Mouse (Mus musculus) thymus, postnatal 36 days (tissue): Measurements from ENCODE around the gene Nle1.

Source experiments
- DNase-seq, 2 experiments: peaks; one replicate each; pipeline ENCODE4 v3.0.0; 2022; ENCODE audit warnings: mixed read lengths in 2 of 2

The Nle1 gene

GRCm38 (mm10) chr11:82866850-82867564 is 41.2 kb downstream of the Nle1 start:
- no peak for DNase-seq

- DNase-seq: no peak
These were observed 42.3 kb downstream of the Nle1 start for GRCm38 (mm10) chr11:82865957-82866356.

GRCm38 (mm10) chr11:82863488-82863931 is 44.7 kb downstream of the Nle1 start:
- DNase-seq: no peak

- no peak for DNase-seq
These were observed 45.2 kb downstream of the Nle1 start for GRCm38 (mm10) chr11:82863059-82863458.

DNA sequence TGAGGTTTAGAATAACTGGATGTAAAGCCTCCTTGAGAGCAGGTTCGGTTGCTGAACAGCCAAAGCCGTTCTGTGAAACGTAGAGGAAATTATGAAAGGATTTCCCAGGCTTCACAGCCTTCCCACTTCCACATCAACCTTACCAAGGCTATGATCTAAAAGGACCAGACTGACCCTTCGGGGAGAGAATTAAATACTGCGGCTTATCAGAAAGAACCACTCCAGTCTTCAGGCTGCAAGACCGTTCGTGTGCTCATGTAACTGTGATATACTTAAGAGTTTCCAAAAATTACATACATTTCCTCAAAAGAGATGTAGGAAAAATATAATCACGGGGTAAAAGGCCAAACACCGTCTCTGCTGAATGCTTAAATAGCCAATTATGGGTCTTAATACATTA is 45.6 kb downstream of the Nle1 start:
- no peak for DNase-seq

- no peak for DNase-seq
These were observed 46.7 kb downstream of the Nle1 start for GRCm38 (mm10) chr11:82861558-82861957.

GRCm38 (mm10) chr11:82860759-82861158 is 47.5 kb downstream of the Nle1 start:
- no peak for DNase-seq

- DNase-seq: no peak
These were observed 50.8 kb downstream of the Nle1 start for GRCm38 (mm10) chr11:82857307-82857848.

- DNase-seq: no peak
These were observed 52.2 kb downstream of the Nle1 start for GRCm38 (mm10) chr11:82856032-82856431.

- no peak for DNase-seq
These were observed 52.8 kb downstream of the Nle1 start for GRCm38 (mm10) chr11:82855327-82855973.

- no peak for DNase-seq
These were observed 54.1 kb downstream of the Nle1 start for GRCm38 (mm10) chr11:82854111-82854510.

GRCm38 (mm10) chr11:82852958-82853357 is 55.3 kb downstream of the Nle1 start:
- DNase-seq: no peak

DNA sequence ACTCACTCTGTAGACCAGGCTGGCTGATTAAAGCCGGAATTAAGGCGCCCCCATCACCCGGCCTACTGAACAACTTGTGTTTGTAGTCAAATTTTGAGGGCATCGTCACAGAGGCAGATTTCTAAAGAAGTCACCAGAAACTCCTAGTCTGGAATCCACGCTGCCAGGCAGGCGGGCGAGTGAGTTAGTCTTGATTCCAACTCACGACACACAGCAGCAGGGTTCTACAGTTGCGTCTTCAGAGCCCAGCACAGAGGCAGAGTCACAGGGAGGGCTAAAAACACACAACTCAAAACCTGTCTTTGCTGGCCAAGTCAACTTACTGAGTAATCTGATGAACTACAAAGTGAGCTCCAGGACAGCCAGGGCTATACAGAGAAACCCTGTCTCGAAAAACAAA is 55.7 kb downstream of the Nle1 start:
- no peak for DNase-seq

GRCm38 (mm10) chr11:82852115-82852514 is 56.1 kb downstream of the Nle1 start:
- no peak for DNase-seq
